Mouse (Mus musculus) thymus, adult 2 months (tissue): ENCODE measurements around the gene Mindy1. TPM values are rescaled to one million over a fixed set of nuclear protein-coding genes. Genes with fewer than 3 reads are reported as not detected.

Experiments
- DNase-seq: peaks from one replicate; pipeline ENCODE4 v3.0.0; 2021
- H3K27ac ChIP-seq: fragments of 200-500 bp; 2 replicates; pipeline ENCODE4 v1.5.1; 2012; ENCODE audit warnings: low read length, control low read depth; ENCODE audit not compliant: control insufficient read depth, insufficient read depth
- H3K27me3 ChIP-seq: fragments of 200-500 bp; 2 replicates; pipeline ENCODE4 v1.6.1; 2012; ENCODE audit warnings: mild to moderate bottlenecking, low read length, moderate library complexity, mixed read lengths; ENCODE audit not compliant: control insufficient read depth, insufficient read depth
- H3K36me3 ChIP-seq: fragments of 200-500 bp; 2 replicates; pipeline ENCODE4 v1.6.1; 2012; ENCODE audit warnings: mild to moderate bottlenecking, low read length, moderate library complexity; ENCODE audit not compliant: control insufficient read depth, insufficient read depth
- H3K4me1 ChIP-seq: fragments of 200-500 bp; replicated peaks from 2 replicates; pipeline ENCODE4 v1.6.1; 2012; ENCODE audit warnings: low read length; ENCODE audit not compliant: control insufficient read depth, insufficient read depth
- H3K4me3 ChIP-seq: fragments of 200-500 bp; 2 replicates; pipeline ENCODE4 v1.5.1; 2012; ENCODE audit warnings: mild to moderate bottlenecking, low read length, control low read depth, moderate library complexity; ENCODE audit not compliant: control insufficient read depth, insufficient read depth
- CTCF ChIP-seq: fragments of 200-500 bp; IDR thresholded peaks from 2 replicates; pipeline ENCODE4 v1.5.1; 2012; ENCODE audit warnings: mild to moderate bottlenecking, control low read depth, low read length, moderate library complexity, borderline replicate concordance; ENCODE audit not compliant: control insufficient read depth, poor library complexity, insufficient read depth; ENCODE audit errors: extremely low read depth
- POLR2A ChIP-seq: fragments of 200-500 bp; IDR thresholded peaks from 2 replicates; pipeline ENCODE4 v1.6.1; 2012; ENCODE audit warnings: mild to moderate bottlenecking, low read length, control low read depth, moderate library complexity; ENCODE audit not compliant: control insufficient read depth, poor library complexity, insufficient read depth; ENCODE audit errors: extremely low read depth
- WGBS: fragments of 180-500 bp; shearing (Covaris S2); methylation state at CpG from one replicate; pipeline ENCODE4 v1.1.7; 2018; 5-methylcytosine and 5-hydroxymethylcytosine counted together
- polyA plus RNA-seq: library from polyadenylated mRNA; depleted of rRNA; stranded (reverse); fragments of >200 nt; gene quantifications from 2 replicates; pipeline ENCODE4 v1.2.3, GENCODE M21; 2012

The Mindy1 gene
- polyA plus RNA-seq, 1 experiment: 50.4 TPM

- TF ChIP-seq POLR2A (no peak), CTCF (no peak)
- peak; percentile 9 for DNase-seq
- Histone ChIP-seq H3K4me1 (peaks cover 15% of the 10 kb centered on the region), H3K36me3 (no peaks in the 10 kb centered on the region), H3K4me3 (peak overlapping the region; percentile 99), H3K27me3 (no peaks in the 10 kb centered on the region), H3K27ac (peak overlapping the region; percentile 47; the same call in 1 of the 2 replicates)
- 9% methylated on average over 8 of the region's 8 CpGs for WGBS
These were observed 398 bp upstream of the Mindy1 start for GRCm38 (mm10) chr3:95280747-95281146.

GRCm38 (mm10) chr3:95282381-95282864 lies 1.3 kb downstream of the Mindy1 start:
- Histone ChIP-seq H3K4me3 (peak overlapping the region; percentile 77), H3K36me3 (no peaks in the 10 kb centered on the region), H3K27ac (peak overlapping the region; percentile 93), H3K27me3 (no peaks in the 10 kb centered on the region), H3K4me1 (peaks cover 16% of the 10 kb centered on the region)
- DNase-seq: peak; percentile 62
- TF ChIP-seq POLR2A (peak; percentile 40; the same call in 1 of the 2 replicates), CTCF (no peak)
- under 1% methylated on average over 11 of the region's 11 CpGs for WGBS

- peak overlapping the region; percentile 77 for H3K4me3 ChIP-seq
- TF ChIP-seq CTCF (peak; percentile 20; the same call in 1 of the 2 replicates), POLR2A (peak; percentile 42; the same call in 1 of the 2 replicates)
- H3K36me3 ChIP-seq: peaks cover 1% of the 10 kb centered on the region; the same call in 1 of the 2 replicates
- peak overlapping the region; percentile 93 for H3K27ac ChIP-seq
- H3K27me3 ChIP-seq: no peaks in the 10 kb centered on the region
- under 1% methylated on average over 51 of the region's 51 CpGs for whole genome bisulfite sequencing
- H3K4me1 ChIP-seq: peaks cover 16% of the 10 kb centered on the region
- DNase-seq: peak; percentile 56
These were observed 1.9 kb downstream of the Mindy1 start for GRCm38 (mm10) chr3:95282865-95283588.

GRCm38 (mm10) chr3:95283589-95283941 lies 2.4 kb downstream of the Mindy1 start:
- 4% methylated on average over 7 of the region's 7 CpGs for WGBS
- TF ChIP-seq POLR2A: no peak
- no peak for TF ChIP-seq CTCF
- peak overlapping the region; percentile 77 for H3K4me3 ChIP-seq
- H3K36me3 ChIP-seq: peaks cover 5% of the 10 kb centered on the region; the same call in 1 of the 2 replicates
- H3K27ac ChIP-seq: peak overlapping the region; percentile 93; the same call in 1 of the 2 replicates
- no peaks in the 10 kb centered on the region for H3K27me3 ChIP-seq
- peaks cover 16% of the 10 kb centered on the region for H3K4me1 ChIP-seq
- no peak for DNase-seq

- Histone ChIP-seq H3K27ac (no peak overlapping the region), H3K4me3 (no peak overlapping the region), H3K36me3 (peaks cover 5% of the 10 kb centered on the region; the same call in 1 of the 2 replicates), H3K4me1 (peaks cover 16% of the 10 kb centered on the region), H3K27me3 (no peaks in the 10 kb centered on the region)
- WGBS: 57% methylated on average over 1 of the region's 1 CpGs
- TF ChIP-seq POLR2A (no peak), CTCF (no peak)
- no peak for DNase-seq
These were observed 2.9 kb downstream of the Mindy1 start for GRCm38 (mm10) chr3:95284062-95284461.

GRCm38 (mm10) chr3:95284501-95285281 lies 3.5 kb downstream of the Mindy1 start:
- TF ChIP-seq POLR2A: no peak
- TF ChIP-seq CTCF: no peak
- DNase-seq: no peak
- Histone ChIP-seq H3K4me1 (peaks cover 16% of the 10 kb centered on the region), H3K27me3 (no peaks in the 10 kb centered on the region), H3K27ac (no peak overlapping the region), H3K4me3 (no peak overlapping the region), H3K36me3 (peaks cover 5% of the 10 kb centered on the region; the same call in 1 of the 2 replicates)
- 94% methylated on average over 12 of the region's 12 CpGs for WGBS
